Mouse (Mus musculus) forebrain, postnatal 0 days (tissue): ENCODE measurements around the gene Pdpr. TPM values are rescaled to one million over a fixed set of nuclear protein-coding genes. Genes with fewer than 3 reads are reported as not detected.
"Not testable (repeated sequence)": the region's sequence is repeated elsewhere in the genome, so short reads cannot be mapped to it uniquely, and the experiment has no call there.

Experiments
- ATAC-seq: fragments of 200-750 bp; cut with Nextera tagmentation; 2 replicates; pipeline ENCODE4 v1.8.0; 2017; ENCODE audit warnings: mild to moderate bottlenecking, moderate library complexity
- DNase-seq: peaks from one replicate; pipeline ENCODE4 v3.0.0-alpha.2; 2015
- H3K27ac ChIP-seq: fragments of 300-500 bp; sonication (generic); 2 replicates; pipeline ENCODE4 v1.5.1; 2014; ENCODE audit warnings: low read depth, mild to moderate bottlenecking, antibody characterized with exemption, low read length, moderate library complexity, mixed read lengths
- H3K27me3 ChIP-seq: fragments of 300-500 bp; sonication (generic); 2 replicates; pipeline ENCODE4 v1.6.1; 2014; ENCODE audit warnings: mild to moderate bottlenecking, low read length, mixed read lengths; ENCODE audit not compliant: insufficient read depth
- H3K36me3 ChIP-seq: fragments of 300-500 bp; sonication (generic); 2 replicates; pipeline ENCODE4 v1.6.1; 2014; ENCODE audit warnings: mild to moderate bottlenecking, moderate library complexity; ENCODE audit not compliant: insufficient read depth
- H3K4me1 ChIP-seq: fragments of 300-500 bp; sonication (generic); 2 replicates; pipeline ENCODE4 v1.6.1; 2014; ENCODE audit warnings: antibody characterized with exemption; ENCODE audit not compliant: insufficient read depth
- H3K4me2 ChIP-seq: fragments of 300-500 bp; sonication (generic); 2 replicates; pipeline ENCODE4 v1.6.1; 2014; ENCODE audit warnings: low read depth, mild to moderate bottlenecking, moderate library complexity
- H3K4me3 ChIP-seq: fragments of 300-500 bp; sonication (generic); 2 replicates; pipeline ENCODE4 v1.5.1; 2014; ENCODE audit warnings: low read depth, low read length, mixed read lengths
- H3K9ac ChIP-seq: fragments of 300-500 bp; sonication (generic); 2 replicates; pipeline ENCODE4 v1.6.1; 2014; ENCODE audit warnings: mild to moderate bottlenecking
- H3K9me3 ChIP-seq: fragments of 300-500 bp; sonication (generic); 2 replicates; pipeline ENCODE4 v1.6.1; 2016; ENCODE audit warnings: low read length
- CTCF ChIP-seq: sonication (generic); IDR thresholded peaks from 2 replicates; pipeline ENCODE4 v1.5.1; 2016; ENCODE audit warnings: antibody characterized with exemption, control low read depth, low read depth
- WGBS: fragments of 180-500 bp; shearing (Covaris S2); extraction: QIAGEN DNeasy Blood & Tissue Kit; methylation state at CpG from one replicate; pipeline ENCODE4 v1.1.7; 2014; 5-methylcytosine and 5-hydroxymethylcytosine counted together
- polyA plus RNA-seq: library from polyadenylated mRNA; unstranded; fragments of >200 nt; fragmentation: Nextera tagmentation; extraction: Ambion mirVana; gene quantifications from 2 replicates; pipeline ENCODE4 v1.2.1, GENCODE M21; 2015
- total RNA-seq: library from RNA; depleted of rRNA; stranded (reverse); fragments of >200 nt; gene quantifications from 2 replicates; pipeline ENCODE4 v1.2.3, GENCODE M21; 2014

Gene Pdpr
- total and polyA plus RNA-seq, 2 experiments from 2014 or later, result 9.3 to 31.5 TPM

- Histone ChIP-seq H3K4me2 (no peak overlapping the region), H3K27me3 (no peaks in the 10 kb centered on the region), H3K9me3 (no peaks in the 10 kb centered on the region), H3K9ac (no peak overlapping the region), H3K27ac (no peak overlapping the region), H3K4me3 (no peak overlapping the region), H3K4me1 (peaks cover 5% of the 10 kb centered on the region; the same call in 1 of the 2 replicates), H3K36me3 (no peaks in the 10 kb centered on the region)
- WGBS, result 28% methylated on average over 10 of the region's 10 CpGs
- no peak for ATAC-seq
- no peak for DNase-seq
- TF ChIP-seq CTCF, result no peak
These were observed 27.0 kb upstream of the Pdpr start for GRCm38 (mm10) chr8:111067439-111067838.

- DNase-seq, H3K4me1 ChIP-seq, H3K27me3 ChIP-seq, ATAC-seq, H3K4me2 ChIP-seq, H3K27ac ChIP-seq, H3K36me3 ChIP-seq, H3K9ac ChIP-seq, H3K9me3 ChIP-seq, H3K4me3 ChIP-seq: not testable (repeated sequence)
- 92% methylated on average over 9 of the region's 9 CpGs for WGBS
These were observed 25.8 kb upstream of the Pdpr start for GRCm38 (mm10) chr8:111068660-111069059.

GRCm38 (mm10) chr8:111075926-111076325, 18.5 kb upstream of the Pdpr start:
- no peaks in the 10 kb centered on the region for H3K4me1 ChIP-seq
- H3K27me3 ChIP-seq, result no peaks in the 10 kb centered on the region
- no peaks in the 10 kb centered on the region for H3K9me3 ChIP-seq
- no peak for DNase-seq
- H3K4me3 ChIP-seq, result no peak overlapping the region
- ATAC-seq, result no peak
- no peak overlapping the region for H3K27ac ChIP-seq
- no peak overlapping the region for H3K9ac ChIP-seq
- no peak overlapping the region for H3K4me2 ChIP-seq
- 71% methylated on average over 3 of the region's 3 CpGs for WGBS
- no peak for TF ChIP-seq CTCF
- H3K36me3 ChIP-seq, result no peaks in the 10 kb centered on the region

- no peak overlapping the region for H3K27ac ChIP-seq
- ATAC-seq (no peak), DNase-seq (no peak)
- no peak overlapping the region for H3K9ac ChIP-seq
- H3K9me3 ChIP-seq, result no peaks in the 10 kb centered on the region
- no peaks in the 10 kb centered on the region for H3K36me3 ChIP-seq
- H3K4me1 ChIP-seq, result no peaks in the 10 kb centered on the region
- no peaks in the 10 kb centered on the region for H3K27me3 ChIP-seq
- no peak overlapping the region for H3K4me3 ChIP-seq
- no peak overlapping the region for H3K4me2 ChIP-seq
- 73% methylated on average over 5 of the region's 5 CpGs for WGBS
- TF ChIP-seq CTCF, result no peak
These were observed 15.0 kb upstream of the Pdpr start for GRCm38 (mm10) chr8:111079461-111079860.

GRCm38 (mm10) chr8:111079861-111080271, 14.6 kb upstream of the Pdpr start:
- H3K27ac ChIP-seq, result no peak overlapping the region
- WGBS, result 51% methylated on average over 6 of the region's 6 CpGs
- H3K36me3 ChIP-seq, result no peaks in the 10 kb centered on the region
- no peaks in the 10 kb centered on the region for H3K4me1 ChIP-seq
- ATAC-seq (no peak), DNase-seq (no peak)
- H3K9me3 ChIP-seq, result no peaks in the 10 kb centered on the region
- TF ChIP-seq CTCF, result peak; percentile 26; the same call in 1 of the 2 replicates
- no peaks in the 10 kb centered on the region for H3K27me3 ChIP-seq
- H3K4me3 ChIP-seq, result no peak overlapping the region
- no peak overlapping the region for H3K4me2 ChIP-seq
- no peak overlapping the region for H3K9ac ChIP-seq

GRCm38 (mm10) chr8:111081580-111082258, 12.7 kb upstream of the Pdpr start:
- H3K36me3 ChIP-seq, result no peaks in the 10 kb centered on the region
- H3K4me3 ChIP-seq, result no peak overlapping the region
- DNase-seq (no peak), ATAC-seq (no peak)
- H3K4me1 ChIP-seq, result no peaks in the 10 kb centered on the region
- H3K27me3 ChIP-seq, result no peaks in the 10 kb centered on the region
- H3K27ac ChIP-seq, result no peak overlapping the region
- no peak overlapping the region for H3K9ac ChIP-seq
- H3K9me3 ChIP-seq, result no peaks in the 10 kb centered on the region
- 38% methylated on average over 12 of the region's 12 CpGs for WGBS
- no peak for TF ChIP-seq CTCF
- no peak overlapping the region for H3K4me2 ChIP-seq

- ATAC-seq, result not testable (repeated sequence)
These were observed 10.5 kb upstream of the Pdpr start for GRCm38 (mm10) chr8:111083936-111084335.

More at GRCm38 (mm10) chr8:111083936-111084335, 10.5 kb upstream of the Pdpr start:
- H3K4me1 ChIP-seq, H3K36me3 ChIP-seq, H3K9me3 ChIP-seq, H3K4me2 ChIP-seq, H3K27me3 ChIP-seq, H3K4me3 ChIP-seq, DNase-seq, H3K27ac ChIP-seq, H3K9ac ChIP-seq: not testable (repeated sequence)
- WGBS, result 88% methylated on average over 5 of the region's 5 CpGs
